Mouse (Mus musculus) heart, postnatal 0 days (tissue): Measurements from ENCODE around the gene Pde4c.

ENCODE experiments used
- CTCF ChIP-seq: IDR thresholded peaks from 2 replicates; pipeline ENCODE4 v1.5.1; 2016; ENCODE audit warnings: antibody characterized with exemption, control low read depth, low read depth
- EP300 ChIP-seq: IDR thresholded peaks from 2 replicates; pipeline ENCODE4 v1.6.1; 2016; ENCODE audit warnings: antibody characterized with exemption, low read depth

DNA sequence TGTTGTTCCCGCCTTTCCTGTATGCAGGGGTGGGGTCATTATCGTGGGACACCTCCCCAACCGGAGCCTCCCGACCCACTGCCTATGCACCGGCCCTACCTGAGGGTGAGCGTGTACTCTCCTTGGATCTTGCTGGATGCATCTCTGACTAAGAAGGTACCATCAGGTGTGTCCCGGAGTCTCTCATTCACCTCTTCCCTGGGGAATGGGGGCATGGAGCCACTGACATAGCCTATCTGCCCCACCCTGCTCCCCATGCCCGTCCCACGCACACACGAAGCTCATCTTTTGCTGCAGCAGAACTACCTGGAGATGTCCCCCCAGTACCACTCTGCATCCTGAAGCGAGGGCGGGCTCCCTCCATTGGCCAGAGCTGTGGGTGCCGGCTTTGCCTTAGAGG lies 47.2 kb downstream of the Pde4c start:
- TF ChIP-seq EP300, result no peak
- TF ChIP-seq CTCF, result no peak
